20 mouse cellular contexts compared by ENCODE assay signal in genomic region chr8:30587508-30587907, GRCm38 (mm10).
DNase-seq lines count a peak whose midpoint lies in the region; ATAC-seq and TF ChIP-seq lines count a peak whose summit lies in the region.
"Had no signal": no experiment of that assay in that cellular context is flagged by ENCODE, and none has a peak within 500 bp of the region (broad histone marks: within the 10 kb centered on the region; RNA-seq: fewer than 3 reads in every experiment).

No protein-coding gene starts in this region.

- H3K27me3 ChIP-seq in liver, postnatal 0 days (ENCODE audit: insufficient read depth, low read length): no peaks in the 10 kb centered on the region
- no peaks in the 10 kb centered on the region for H3K27me3 ChIP-seq in CH12.LX (replicated peaks)
- H3K27me3 ChIP-seq in intestine, embryonic 14.5 days (replicated peaks; ENCODE audit: control insufficient read depth, insufficient read depth, low read length): no peaks in the 10 kb centered on the region
- H3K27me3 ChIP-seq: embryonic facial prominence, embryonic 15.5 days; forebrain, embryonic 15.5 days; hindbrain, embryonic 13.5 days had no signal

- no peak overlapping the region for H3K9ac ChIP-seq in liver, postnatal 0 days (replicated peaks)
- no peak overlapping the region for H3K9ac ChIP-seq in CH12.LX (ENCODE audit: insufficient read depth, low read depth)
- no peak overlapping the region for H3K9ac ChIP-seq in intestine, embryonic 14.5 days (ENCODE audit: low read length)
- H3K9ac ChIP-seq: embryonic facial prominence, embryonic 15.5 days; forebrain, embryonic 15.5 days; hindbrain, embryonic 13.5 days had no signal

- DNase-seq in liver, postnatal 0 days: no peak
- DNase-seq in liver (no peak), CH12.LX (ENCODE audit: extremely low read depth) (peak; percentile 59)
- peak; percentile 51 for DNase-seq in intestine, embryonic 14.5 days (ENCODE audit: low spot score)
- peak; percentile 37 for DNase-seq in large intestine, adult 2 months (ENCODE audit: low read depth, low spot score)
- DNase-seq in right cerebral cortex, adult 2 months (ENCODE audit: low spot score in 2 of 2): no peak
- no peak for DNase-seq in embryo, embryonic 9.5 days (ENCODE audit: extremely low spot score)
- DNase-seq in cerebellum, adult 9-11 months: no peak
- DNase-seq: adrenal gland, postnatal 10 days; cerebellum, adult 11-12 months; cerebellum, adult 9-10 months; cerebellum, postnatal 36 days; gastrocnemius, postnatal 10 days; heart, adult 18-20 months; heart, postnatal 10 days had no signal

- no peak overlapping the region for H3K27ac ChIP-seq in liver, postnatal 0 days (ENCODE audit: low read depth)
- no peak overlapping the region for H3K27ac ChIP-seq in CH12.LX (ENCODE audit: insufficient read depth, low read depth)
- no peak overlapping the region for H3K27ac ChIP-seq in intestine, embryonic 14.5 days (ENCODE audit: low read depth)
- H3K27ac ChIP-seq: embryonic facial prominence, embryonic 15.5 days; forebrain, embryonic 15.5 days; heart, embryonic 10.5 days; hindbrain, embryonic 13.5 days; hindbrain, postnatal 0 days had no signal

- H3K79me2 ChIP-seq in CH12.LX (replicated peaks; ENCODE audit: control insufficient read depth, extremely low read depth, insufficient read depth, poor library complexity, severe bottlenecking): no peaks in the 10 kb centered on the region

- dilution Hi-C loops in CH12.LX (cut with MboI; ENCODE audit: extremely low pct_ligation_motif_present, extremely low pct_unique_long_range_greater_than_20kb, low sequenced_read_pairs): no loop called here

- no peaks in the 10 kb centered on the region for H3K36me3 ChIP-seq in liver, postnatal 0 days (replicated peaks; ENCODE audit: insufficient read depth, low read length)
- H3K36me3 ChIP-seq in CH12.LX (replicated peaks in 1 of 2; ENCODE audit: control insufficient read depth in 1 of 2, insufficient read depth in 1 of 2, low read length in 1 of 2): no peaks in the 10 kb centered on the region
- no peaks in the 10 kb centered on the region for H3K36me3 ChIP-seq in intestine, embryonic 14.5 days (ENCODE audit: control insufficient read depth, insufficient read depth, low read length)
- H3K36me3 ChIP-seq: embryonic facial prominence, embryonic 15.5 days; forebrain, embryonic 15.5 days; heart, embryonic 10.5 days; hindbrain, embryonic 13.5 days had no signal

- 62% methylated on average over 5 of the region's 5 CpGs for WGBS in liver, postnatal 0 days (ENCODE audit: insufficient replicate concordance)
- WGBS in intestine, embryonic 14.5 days: 63% methylated on average over 5 of the region's 5 CpGs
- WGBS in large intestine, adult 2 months: 29% methylated on average over 5 of the region's 5 CpGs

- no peak overlapping the region for H3K4me2 ChIP-seq in liver, postnatal 0 days (ENCODE audit: low read depth, low read length)
- H3K4me2 ChIP-seq in CH12.LX (ENCODE audit: insufficient read depth, low read depth, poor library complexity, severe bottlenecking): no peak overlapping the region
- H3K4me2 ChIP-seq in intestine, embryonic 14.5 days (ENCODE audit: low read length): no peak overlapping the region
- H3K4me2 ChIP-seq: embryonic facial prominence, embryonic 15.5 days; forebrain, embryonic 15.5 days; hindbrain, embryonic 13.5 days had no signal

- no peaks in the 10 kb centered on the region for H3K9me3 ChIP-seq in liver, postnatal 0 days (ENCODE audit: low read length)
- H3K9me3 ChIP-seq in CH12.LX (replicated peaks; ENCODE audit: low read length): no peaks in the 10 kb centered on the region
- H3K9me3 ChIP-seq in intestine, embryonic 14.5 days (ENCODE audit: control insufficient read depth, low read length): no peaks in the 10 kb centered on the region
- H3K9me3 ChIP-seq: embryonic facial prominence, embryonic 15.5 days; forebrain, embryonic 15.5 days; heart, embryonic 10.5 days; hindbrain, embryonic 13.5 days had no signal

- TF ChIP-seq EP300 in liver, postnatal 0 days (IDR thresholded peaks at IDR 0.05; ENCODE audit: low read depth): no peak
- no peak for TF ChIP-seq EP300 in CH12.LX (IDR thresholded peaks at IDR 0.05; ENCODE audit: low read length)

- no peak for TF ChIP-seq RAD21 in CH12.LX (IDR thresholded peaks at IDR 0.05; ENCODE audit: low read depth, low read length)

- no peak for TF ChIP-seq CTCF in liver, postnatal 0 days (IDR thresholded peaks at IDR 0.05; ENCODE audit: low read depth)
- TF ChIP-seq CTCF in CH12.LX (conservative IDR thresholded peaks at IDR 0.05 in 1 of 2, IDR thresholded peaks at IDR 0.05 in 1 of 2; ENCODE audit: low read depth in 2 of 2, low read length in 2 of 2): no peak

- peak; percentile 68 for ATAC-seq in liver, postnatal 0 days
- peak; percentile 94 for ATAC-seq in intestine, embryonic 14.5 days (replicated peaks; ENCODE audit: low FRiP score, low TSS enrichment, low read depth)
- ATAC-seq: forebrain, embryonic 15.5 days; hindbrain, postnatal 0 days had no signal

- no peaks in the 10 kb centered on the region for H3K4me1 ChIP-seq in liver, postnatal 0 days (ENCODE audit: insufficient read depth)
- 0 out of 4 replicates have a peak, but pooled peaks cover 0 to 2% of the 10 kb centered on the region in 2 experiments for H3K4me1 ChIP-seq in CH12.LX (ENCODE audit: control insufficient read depth in 1 of 2, insufficient read depth in 2 of 2)
- H3K4me1 ChIP-seq in intestine, embryonic 14.5 days (replicated peaks; ENCODE audit: control insufficient read depth, insufficient read depth, low read length): no peaks in the 10 kb centered on the region
- H3K4me1 ChIP-seq: embryonic facial prominence, embryonic 15.5 days; forebrain, embryonic 15.5 days; heart, embryonic 10.5 days; hindbrain, embryonic 13.5 days had no signal

- H3K4me3 ChIP-seq in liver, postnatal 0 days (ENCODE audit: low read depth, low read length): no peak overlapping the region
- H3K4me3 ChIP-seq in CH12.LX (replicated peaks in 1 of 3; ENCODE audit: low read depth in 2 of 3, low read length in 2 of 3, poor library complexity in 1 of 3): no peak overlapping the region
- no peak overlapping the region for H3K4me3 ChIP-seq in intestine, embryonic 14.5 days (ENCODE audit: low read depth, low read length)
- H3K4me3 ChIP-seq: embryonic facial prominence, embryonic 15.5 days; forebrain, embryonic 15.5 days; heart, embryonic 10.5 days; hindbrain, embryonic 13.5 days had no signal

- TF ChIP-seq POLR2A in CH12.LX (IDR thresholded peaks at IDR 0.05; ENCODE audit: low read depth, low read length): no peak

- in situ Hi-C loops in CH12.LX (cut with MboI; ENCODE audit: low pct_ligation_motif_present, low pct_unique_long_range_greater_than_20kb, low sequenced_read_pairs): no loop called here

TF ChIP-seq in CH12.LX, 34 proteins besides CTCF, POLR2A, EP300 and RAD21:
- TF ChIP-seq CHD2 (IDR thresholded peaks at IDR 0.05; ENCODE audit: low read length) (peak; percentile 73), CHD1 (IDR thresholded peaks at IDR 0.05; ENCODE audit: low read depth, low read length) (no peak), USF1 (IDR thresholded peaks at IDR 0.05; ENCODE audit: low read depth, low read length) (no peak)

Comparison
In these comparisons a context has a peak if more than half of its experiments do, and no peak if none do; other contexts are left out.
1. DNase-seq: peak in CH12.LX (single experiment), intestine, embryonic 14.5 days (single experiment) and large intestine, adult 2 months (single experiment); none in liver, postnatal 0 days (single experiment), liver (single experiment), right cerebral cortex, adult 2 months (0 of 2), embryo, embryonic 9.5 days (single experiment) and cerebellum, adult 9-11 months (single experiment).